Comparison of ENCODE assay signal across 30 mouse cellular contexts in the genomic region with DNA sequence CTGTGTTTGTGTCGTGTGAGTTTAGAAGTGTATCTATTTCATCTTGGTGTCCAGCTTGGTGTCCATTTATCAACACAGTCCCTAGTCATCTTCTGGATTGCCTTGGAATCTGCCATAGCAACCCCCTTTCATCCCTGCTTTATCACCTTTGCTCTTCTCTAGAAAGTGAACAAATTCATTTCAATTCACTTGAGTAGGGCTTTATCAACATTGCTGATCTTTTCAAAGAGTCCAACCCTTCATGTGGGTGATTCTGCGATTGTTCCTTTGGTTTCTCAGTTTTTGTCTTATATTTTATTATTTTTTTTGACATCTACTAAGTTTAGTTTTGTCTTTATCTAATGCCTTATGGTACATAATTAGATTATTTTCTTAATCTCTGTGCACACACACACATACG.
"Had no signal": no experiment of that assay in that cellular context is flagged by ENCODE, and none has a peak within 500 bp of the region (broad histone marks: within the 10 kb centered on the region; RNA-seq: fewer than 3 reads in every experiment).

No protein-coding gene starts in this region.

- H3K9me3 ChIP-seq: limb, embryonic 10.5 days; limb, embryonic 12.5 days; limb, embryonic 13.5 days; limb, embryonic 15.5 days; liver, embryonic 12.5 days; liver, embryonic 13.5 days; liver, embryonic 15.5 days; lung, embryonic 15.5 days; megakaryocyte, embryonic 14.5 days; midbrain, embryonic 10.5 days; midbrain, embryonic 12.5 days; midbrain, embryonic 13.5 days; midbrain, embryonic 15.5 days; neural tube, embryonic 12.5 days had no signal

- H3K4me1 ChIP-seq: limb, embryonic 15.5 days; liver, embryonic 12.5 days; liver, embryonic 15.5 days; midbrain, embryonic 10.5 days; midbrain, embryonic 12.5 days; midbrain, embryonic 13.5 days; midbrain, embryonic 15.5 days; neural tube, embryonic 12.5 days had no signal

- H3K36me3 ChIP-seq: limb, embryonic 10.5 days; limb, embryonic 12.5 days; limb, embryonic 13.5 days; limb, embryonic 15.5 days; liver, embryonic 12.5 days; liver, embryonic 13.5 days; liver, embryonic 15.5 days; lung, embryonic 15.5 days; midbrain, embryonic 10.5 days; midbrain, embryonic 12.5 days; midbrain, embryonic 13.5 days; midbrain, embryonic 15.5 days; neural tube, embryonic 12.5 days had no signal

- H3K27ac ChIP-seq: left cerebral cortex, adult 2 months; limb, embryonic 10.5 days; limb, embryonic 12.5 days; limb, embryonic 13.5 days; limb, embryonic 15.5 days; liver, embryonic 12.5 days; liver, embryonic 13.5 days; liver, embryonic 14.5 days; liver, embryonic 15.5 days; lung, embryonic 15.5 days; macrophage; midbrain, embryonic 10.5 days; midbrain, embryonic 12.5 days; midbrain, embryonic 13.5 days; midbrain, embryonic 15.5 days; neural tube, embryonic 12.5 days had no signal

- H3K27me3 ChIP-seq: limb, embryonic 12.5 days; limb, embryonic 13.5 days; limb, embryonic 15.5 days; liver, embryonic 12.5 days; liver, embryonic 13.5 days; liver, embryonic 15.5 days; lung, embryonic 15.5 days; megakaryocyte, embryonic 14.5 days; midbrain, embryonic 12.5 days; midbrain, embryonic 13.5 days; midbrain, embryonic 15.5 days; neural tube, embryonic 12.5 days had no signal

- H3K4me3 ChIP-seq: left cerebral cortex, adult 2 months; limb, embryonic 10.5 days; limb, embryonic 12.5 days; limb, embryonic 13.5 days; limb, embryonic 15.5 days; liver, embryonic 12.5 days; liver, embryonic 13.5 days; liver, embryonic 15.5 days; lung, embryonic 15.5 days; megakaryocyte, embryonic 14.5 days; midbrain, embryonic 10.5 days; midbrain, embryonic 12.5 days; midbrain, embryonic 13.5 days; midbrain, embryonic 15.5 days; myocyte; neural tube, embryonic 12.5 days had no signal

- DNase-seq: left cerebral cortex, postnatal 4 days; liver; liver, embryonic 13.5 days; liver, postnatal 0 days; lung, adult 18-20 months; lung, embryonic 14.5 days; lung, postnatal 10 days; lung, postnatal 14 days; lung, postnatal 36 days; lung, postnatal 4 days; midbrain, embryonic 14.5 days had no signal

- ATAC-seq: liver, embryonic 12.5 days; liver, postnatal 0 days; lung, postnatal 0 days; midbrain, embryonic 13.5 days; midbrain, embryonic 15.5 days; midbrain, embryonic 16.5 days had no signal

- H3K9ac ChIP-seq: limb, embryonic 12.5 days; limb, embryonic 13.5 days; limb, embryonic 15.5 days; liver, embryonic 12.5 days; liver, embryonic 13.5 days; liver, embryonic 14.5 days; liver, embryonic 15.5 days; liver, postnatal 0 days; lung, embryonic 14.5 days; lung, embryonic 15.5 days; midbrain, embryonic 12.5 days; midbrain, embryonic 13.5 days; midbrain, embryonic 15.5 days; neural tube, embryonic 12.5 days had no signal
